Mouse (Mus musculus) neural tube, embryonic 14.5 days (tissue): ENCODE data around the gene Igfbp2. TPM values are rescaled to one million over a fixed set of nuclear protein-coding genes. Genes with fewer than 3 reads are reported as not detected.

Experiments
- ATAC-seq: fragments of 200-750 bp; cut with Nextera tagmentation; 2 replicates; pipeline ENCODE4 v1.8.0; 2017; ENCODE audit warnings: low read depth, mild to moderate bottlenecking, moderate TSS enrichment, moderate library complexity
- H3K27ac ChIP-seq: fragments of 300-500 bp; sonication (generic); 2 replicates; pipeline ENCODE4 v1.5.1; 2014; ENCODE audit warnings: low read depth, mild to moderate bottlenecking, control low read depth, low read length, moderate library complexity, mixed read lengths
- H3K27me3 ChIP-seq: fragments of 300-500 bp; sonication (generic); 2 replicates; pipeline ENCODE4 v1.6.1; 2014; ENCODE audit warnings: low read length; ENCODE audit not compliant: control insufficient read depth, insufficient read depth
- H3K36me3 ChIP-seq: fragments of 300-500 bp; sonication (generic); 2 replicates; pipeline ENCODE4 v1.6.1; 2014; ENCODE audit warnings: low read length, mixed read lengths; ENCODE audit not compliant: control insufficient read depth, insufficient read depth
- H3K4me1 ChIP-seq: fragments of 300-500 bp; sonication (generic); 2 replicates; pipeline ENCODE4 v1.6.1; 2014; ENCODE audit warnings: low read length; ENCODE audit not compliant: control insufficient read depth, insufficient read depth
- H3K4me2 ChIP-seq: fragments of 300-500 bp; sonication (generic); 2 replicates; pipeline ENCODE4 v1.6.1; 2014; ENCODE audit warnings: mild to moderate bottlenecking, low read depth, low read length, control low read depth
- H3K4me3 ChIP-seq: fragments of 300-500 bp; sonication (generic); 2 replicates; pipeline ENCODE4 v1.5.1; 2014; ENCODE audit warnings: low read depth, low read length, control low read depth, mixed read lengths
- H3K9ac ChIP-seq: fragments of 300-500 bp; sonication (generic); replicated peaks from 2 replicates; pipeline ENCODE4 v1.6.1; 2014; ENCODE audit warnings: low read depth, mild to moderate bottlenecking, control low read depth, low read length, mixed read lengths
- H3K9me3 ChIP-seq: fragments of 300-500 bp; sonication (generic); 2 replicates; pipeline ENCODE4 v1.6.1; 2016; ENCODE audit warnings: low read length; ENCODE audit not compliant: control insufficient read depth
- WGBS: fragments of 180-500 bp; shearing (Covaris S2); extraction: QIAGEN DNeasy Blood & Tissue Kit; methylation state at CpG from one replicate; pipeline ENCODE4 v1.1.7; 2014; 5-methylcytosine and 5-hydroxymethylcytosine counted together
- polyA plus RNA-seq: library from polyadenylated mRNA; unstranded; fragments of >200 nt; fragmentation: Nextera tagmentation; extraction: Ambion mirVana; gene quantifications from 2 replicates; pipeline ENCODE4 v1.2.1, GENCODE M21; 2014

Gene Igfbp2
- polyA plus RNA-seq, 1 experiment from 2014 or later = 163 TPM

GRCm38 (mm10) chr1:72796128-72796527 is 28.2 kb upstream of the Igfbp2 start:
- Histone ChIP-seq H3K4me2 (no peak overlapping the region), H3K27ac (no peak overlapping the region), H3K4me3 (no peak overlapping the region), H3K9ac (no peak overlapping the region), H3K4me1 (no peaks in the 10 kb centered on the region), H3K36me3 (no peaks in the 10 kb centered on the region), H3K27me3 (no peaks in the 10 kb centered on the region), H3K9me3 (no peaks in the 10 kb centered on the region)
- no peak for ATAC-seq
- 76% methylated on average over 2 of the region's 2 CpGs for WGBS

- no peak overlapping the region for H3K9ac ChIP-seq
- WGBS = 69% methylated on average over 4 of the region's 4 CpGs
- no peaks in the 10 kb centered on the region for H3K9me3 ChIP-seq
- no peak overlapping the region for H3K4me3 ChIP-seq
- H3K36me3 ChIP-seq = no peaks in the 10 kb centered on the region
- no peaks in the 10 kb centered on the region for H3K27me3 ChIP-seq
- no peak for ATAC-seq
- no peaks in the 10 kb centered on the region for H3K4me1 ChIP-seq
- H3K4me2 ChIP-seq = no peak overlapping the region
- H3K27ac ChIP-seq = no peak overlapping the region
Measured at GRCm38 (mm10) chr1:72797102-72797665, 27.1 kb upstream of the Igfbp2 start.

- no peak overlapping the region for H3K4me3 ChIP-seq
- WGBS = 84% methylated on average over 2 of the region's 2 CpGs
- ATAC-seq = no peak
Measured at GRCm38 (mm10) chr1:72798441-72798840, 25.9 kb upstream of the Igfbp2 start.

DNA sequence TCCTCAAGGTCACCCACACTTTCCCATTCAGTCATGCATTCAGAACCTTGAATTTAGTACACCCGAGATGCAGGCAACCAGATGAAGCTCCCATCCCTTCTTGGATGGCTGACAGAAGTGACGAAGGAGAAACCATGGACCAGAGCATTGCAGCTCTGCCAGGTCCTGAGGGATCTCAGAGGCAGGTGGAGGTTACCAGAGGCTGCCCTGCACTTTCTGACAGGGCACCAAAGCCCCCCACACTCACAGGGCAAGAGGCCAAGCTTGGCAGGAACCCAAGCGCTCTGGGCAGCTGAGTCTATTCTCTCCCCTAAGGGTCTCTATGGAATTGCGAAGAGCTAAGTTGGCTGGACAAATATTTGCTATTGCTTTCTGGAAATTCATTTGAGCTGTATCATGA is 20.3 kb upstream of the Igfbp2 start:
- H3K4me1 ChIP-seq = peaks cover 6% of the 10 kb centered on the region; the same call in 1 of the 2 replicates
- H3K9ac ChIP-seq = no peak overlapping the region
- no peaks in the 10 kb centered on the region for H3K27me3 ChIP-seq
- no peak overlapping the region for H3K4me3 ChIP-seq
- no peaks in the 10 kb centered on the region for H3K36me3 ChIP-seq
- H3K27ac ChIP-seq = no peak overlapping the region
- H3K4me2 ChIP-seq = no peak overlapping the region
- ATAC-seq = 0 out of 2 replicates have a peak, but pooled peaks have one; percentile 6
- WGBS = 70% methylated on average over 4 of the region's 4 CpGs
- H3K9me3 ChIP-seq = no peaks in the 10 kb centered on the region

More at GRCm38 (mm10) chr1:72798441-72798840, 25.9 kb upstream of the Igfbp2 start:
- no peaks in the 10 kb centered on the region for H3K27me3 ChIP-seq
- no peak overlapping the region for H3K4me2 ChIP-seq
- no peaks in the 10 kb centered on the region for H3K4me1 ChIP-seq
- H3K27ac ChIP-seq = no peak overlapping the region
- H3K36me3 ChIP-seq = no peaks in the 10 kb centered on the region
- no peak overlapping the region for H3K9ac ChIP-seq
- no peaks in the 10 kb centered on the region for H3K9me3 ChIP-seq

DNA sequence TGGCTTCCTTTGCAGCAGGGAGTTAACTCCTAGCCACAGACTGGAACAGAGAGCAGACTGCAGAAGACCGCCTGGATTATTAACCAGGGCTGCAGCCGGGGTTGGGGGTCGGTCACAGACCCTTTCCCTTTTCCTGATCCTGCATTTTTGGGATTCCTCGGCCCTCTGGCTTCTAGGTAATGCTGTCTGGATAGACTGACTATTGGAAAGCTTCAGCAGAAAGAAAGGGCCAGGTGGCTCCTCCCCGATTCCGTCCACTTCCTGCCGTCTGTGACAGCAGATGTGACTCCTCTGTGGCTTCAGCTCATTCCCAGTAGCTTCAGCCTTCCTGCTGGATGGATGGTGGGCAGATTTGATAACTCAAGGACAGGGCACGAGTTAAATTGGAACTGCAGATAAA is 19.3 kb upstream of the Igfbp2 start:
- Histone ChIP-seq H3K27ac (no peak overlapping the region; the same call in 1 of the 2 replicates), H3K4me2 (no peak overlapping the region), H3K4me1 (peaks cover 6% of the 10 kb centered on the region; the same call in 1 of the 2 replicates), H3K4me3 (no peak overlapping the region), H3K9ac (no peak overlapping the region), H3K9me3 (no peaks in the 10 kb centered on the region), H3K27me3 (no peaks in the 10 kb centered on the region), H3K36me3 (no peaks in the 10 kb centered on the region)
- 30% methylated on average over 8 of the region's 8 CpGs for WGBS
- ATAC-seq = no peak

GRCm38 (mm10) chr1:72805476-72806043 is 18.7 kb upstream of the Igfbp2 start:
- peak; percentile 9; the same call in 1 of the 2 replicates for ATAC-seq
- Histone ChIP-seq H3K27ac (no peak overlapping the region), H3K4me3 (no peak overlapping the region), H3K4me1 (peaks cover 6% of the 10 kb centered on the region; the same call in 1 of the 2 replicates), H3K9ac (no peak overlapping the region), H3K36me3 (no peaks in the 10 kb centered on the region), H3K9me3 (no peaks in the 10 kb centered on the region), H3K27me3 (no peaks in the 10 kb centered on the region), H3K4me2 (no peak overlapping the region)
- 8% methylated on average over 4 of the region's 4 CpGs for WGBS

DNA sequence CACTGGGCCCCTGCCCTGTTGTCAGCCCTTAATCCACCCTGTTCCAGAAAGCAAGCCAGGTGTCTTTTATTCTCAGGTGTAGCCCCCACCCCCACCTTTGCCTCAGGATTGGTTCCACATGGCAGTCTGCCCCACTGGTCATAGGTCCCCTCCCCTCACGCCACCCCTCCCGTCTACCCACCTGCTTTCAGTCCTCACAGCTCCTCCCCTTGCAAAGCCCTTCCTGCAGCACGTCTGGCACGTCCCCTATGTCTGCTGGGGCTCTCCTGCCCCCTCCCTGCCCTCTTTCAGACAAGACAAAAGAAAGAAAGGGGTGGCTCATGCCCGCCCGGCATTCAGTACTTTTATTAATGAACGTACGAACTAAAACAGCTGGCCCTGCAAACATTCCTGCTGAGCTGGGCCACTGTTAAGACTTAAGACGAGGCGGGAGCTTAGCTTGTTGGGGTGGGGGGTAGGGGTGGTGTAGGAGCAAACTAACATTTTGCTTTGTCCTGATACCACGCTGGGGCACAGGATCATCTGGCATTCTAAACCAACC is 18.2 kb upstream of the Igfbp2 start:
- Histone ChIP-seq H3K27ac (no peak overlapping the region), H3K4me2 (no peak overlapping the region), H3K4me3 (no peak overlapping the region), H3K4me1 (peaks cover 6% of the 10 kb centered on the region; the same call in 1 of the 2 replicates), H3K27me3 (no peaks in the 10 kb centered on the region), H3K9ac (no peak overlapping the region), H3K36me3 (no peaks in the 10 kb centered on the region), H3K9me3 (no peaks in the 10 kb centered on the region)
- ATAC-seq = peak; percentile 48; the same call in 1 of the 2 replicates
- WGBS = 6% methylated on average over 11 of the region's 11 CpGs

- Histone ChIP-seq H3K4me2 (no peak overlapping the region), H3K4me3 (no peak overlapping the region), H3K27ac (no peak overlapping the region), H3K9me3 (no peaks in the 10 kb centered on the region), H3K27me3 (no peaks in the 10 kb centered on the region), H3K4me1 (no peaks in the 10 kb centered on the region), H3K36me3 (no peaks in the 10 kb centered on the region), H3K9ac (no peak overlapping the region)
- no peak for ATAC-seq
- 94% methylated on average over 7 of the region's 7 CpGs for WGBS
Measured at GRCm38 (mm10) chr1:72809304-72809703, 15.0 kb upstream of the Igfbp2 start.

DNA sequence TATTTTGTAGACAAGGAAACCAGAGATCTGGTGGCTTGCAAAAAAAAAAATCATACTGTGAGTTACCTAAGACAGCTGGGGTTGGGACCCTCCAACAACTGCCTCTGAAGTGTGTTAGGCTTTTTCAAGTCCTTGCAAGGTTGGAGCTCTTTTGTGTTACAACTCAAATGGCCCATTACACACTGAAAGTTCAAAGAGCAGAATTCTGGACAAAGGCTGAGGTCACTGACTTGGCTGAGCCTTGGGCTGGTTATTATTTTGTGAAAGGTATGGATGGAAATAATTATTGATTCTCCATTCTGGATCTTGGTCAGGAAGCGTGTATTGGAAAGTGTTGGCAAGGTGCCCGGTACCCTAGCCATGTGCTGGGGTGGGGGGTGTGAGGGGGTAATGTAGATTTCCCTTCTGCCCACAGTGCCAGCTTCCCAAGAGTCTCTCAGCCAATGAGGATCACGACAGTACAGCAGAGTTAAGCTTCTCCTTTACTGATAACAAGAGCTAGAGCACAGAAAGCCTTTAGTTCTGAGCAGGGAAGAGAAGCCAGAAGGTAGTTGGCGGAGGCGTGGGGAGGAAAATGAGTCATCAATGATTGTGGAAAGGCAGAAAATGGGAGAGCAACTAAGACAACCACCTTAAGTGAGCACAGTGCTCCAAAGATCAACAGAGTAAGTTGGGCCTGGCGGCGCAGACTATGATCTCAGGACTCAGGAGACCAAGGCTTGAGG is 14.2 kb upstream of the Igfbp2 start:
- no peak overlapping the region for H3K9ac ChIP-seq
- no peak overlapping the region for H3K27ac ChIP-seq
- H3K4me2 ChIP-seq = no peak overlapping the region
- 0 out of 2 replicates have a peak, but pooled peaks cover 2% of the 10 kb centered on the region for H3K4me1 ChIP-seq
- H3K9me3 ChIP-seq = no peaks in the 10 kb centered on the region
- no peak overlapping the region for H3K4me3 ChIP-seq
- no peak for ATAC-seq
- H3K36me3 ChIP-seq = no peaks in the 10 kb centered on the region
- H3K27me3 ChIP-seq = no peaks in the 10 kb centered on the region
- WGBS = 87% methylated on average over 7 of the region's 7 CpGs
